Mouse (Mus musculus) liver, postnatal 0 days (tissue): ENCODE results near the gene Zdhhc17. TPM values are rescaled to one million over a fixed set of nuclear protein-coding genes. Genes with fewer than 3 reads are reported as not detected.
A peak's percentile ranks its signal among the peaks of the same experiment; 100 is the strongest.

Experiments used
- ATAC-seq: fragments of 200-750 bp; cut with Nextera tagmentation; 2 replicates; pipeline ENCODE4 v1.8.0; 2017; ENCODE audit warnings: mild to moderate bottlenecking, moderate library complexity
- DNase-seq: peaks from one replicate; pipeline ENCODE4 v3.0.0-alpha.2; 2016
- H3K27ac ChIP-seq: fragments of 300-500 bp; sonication (generic); 2 replicates; pipeline ENCODE4 v1.5.1; 2014; ENCODE audit warnings: antibody characterized with exemption, moderate library complexity, mild to moderate bottlenecking, low read depth
- H3K27me3 ChIP-seq: fragments of 300-500 bp; sonication (generic); 2 replicates; pipeline ENCODE4 v1.6.1; 2014; ENCODE audit warnings: low read length, control low read depth, mixed read lengths; ENCODE audit not compliant: insufficient read depth
- H3K36me3 ChIP-seq: fragments of 300-500 bp; sonication (generic); replicated peaks from 2 replicates; pipeline ENCODE4 v1.6.1; 2014; ENCODE audit warnings: mild to moderate bottlenecking, control low read depth, low read length, moderate library complexity, mixed read lengths; ENCODE audit not compliant: insufficient read depth
- H3K4me1 ChIP-seq: fragments of 300-500 bp; sonication (generic); 2 replicates; pipeline ENCODE4 v1.6.1; 2014; ENCODE audit warnings: antibody characterized with exemption, mild to moderate bottlenecking, control low read depth; ENCODE audit not compliant: insufficient read depth
- H3K4me2 ChIP-seq: fragments of 300-500 bp; sonication (generic); 2 replicates; pipeline ENCODE4 v1.6.1; 2014; ENCODE audit warnings: low read depth, mild to moderate bottlenecking, low read length, moderate library complexity, mixed read lengths
- H3K4me3 ChIP-seq: fragments of 300-500 bp; sonication (generic); 2 replicates; pipeline ENCODE4 v1.5.1; 2014; ENCODE audit warnings: low read depth, low read length
- H3K9ac ChIP-seq: fragments of 300-500 bp; sonication (generic); replicated peaks from 2 replicates; pipeline ENCODE4 v1.6.1; 2014; ENCODE audit warnings: mild to moderate bottlenecking, moderate library complexity
- H3K9me3 ChIP-seq: fragments of 300-500 bp; sonication (generic); 2 replicates; pipeline ENCODE4 v1.6.1; 2016; ENCODE audit warnings: mild to moderate bottlenecking, control low read depth, low read length, mixed read lengths
- CTCF ChIP-seq: sonication (generic); IDR thresholded peaks from 2 replicates; pipeline ENCODE4 v1.5.1; 2016; ENCODE audit warnings: antibody characterized with exemption, low read depth
- EP300 ChIP-seq: IDR thresholded peaks from 2 replicates; pipeline ENCODE4 v1.6.1; 2016; ENCODE audit warnings: antibody characterized with exemption, low read depth, mild to moderate bottlenecking
- WGBS: fragments of 180-500 bp; shearing (Covaris S2); extraction: QIAGEN DNeasy Blood & Tissue Kit; methylation state at CpG from one replicate; pipeline ENCODE4 v1.1.7; 2014; ENCODE audit not compliant: insufficient replicate concordance; 5-methylcytosine and 5-hydroxymethylcytosine counted together
- polyA plus RNA-seq: library from polyadenylated mRNA; unstranded; fragments of >200 nt; fragmentation: Nextera tagmentation; extraction: Ambion mirVana; gene quantifications from 2 replicates; pipeline ENCODE4 v1.2.1, GENCODE M21; 2015

The Zdhhc17 gene
- polyA plus RNA-seq, 1 experiment from 2014 or later = 4.9 TPM

- 82% methylated on average over 9 of the region's 9 CpGs for WGBS
- TF ChIP-seq EP300 (no peak), CTCF (no peak)
- ATAC-seq = no peak
- H3K4me2 ChIP-seq = no peak overlapping the region
- no peaks in the 10 kb centered on the region for H3K9me3 ChIP-seq
- H3K9ac ChIP-seq = no peak overlapping the region
- H3K36me3 ChIP-seq = peaks cover 11% of the 10 kb centered on the region
- 0 out of 2 replicates have a peak, but pooled peaks cover 4% of the 10 kb centered on the region for H3K4me1 ChIP-seq
- H3K4me3 ChIP-seq = no peak overlapping the region
- H3K27ac ChIP-seq = no peak overlapping the region
- DNase-seq = no peak
- H3K27me3 ChIP-seq = no peaks in the 10 kb centered on the region
These were observed 37.9 kb downstream of the Zdhhc17 start for GRCm38 (mm10) chr10:110971998-110972397.

- ATAC-seq (no peak), DNase-seq (no peak)
- 82% methylated on average over 6 of the region's 6 CpGs for WGBS
- no peak overlapping the region for H3K4me2 ChIP-seq
- no peak for TF ChIP-seq EP300
- no peak for TF ChIP-seq CTCF
- H3K4me1 ChIP-seq = 0 out of 2 replicates have a peak, but pooled peaks cover 4% of the 10 kb centered on the region
- no peak overlapping the region for H3K27ac ChIP-seq
- no peak overlapping the region for H3K9ac ChIP-seq
- H3K4me3 ChIP-seq = no peak overlapping the region
- no peaks in the 10 kb centered on the region for H3K27me3 ChIP-seq
- H3K36me3 ChIP-seq = peaks cover 16% of the 10 kb centered on the region
- H3K9me3 ChIP-seq = no peaks in the 10 kb centered on the region
These were observed 38.5 kb downstream of the Zdhhc17 start for GRCm38 (mm10) chr10:110971483-110971882.

GRCm38 (mm10) chr10:110971044-110971443 lies 38.9 kb downstream of the Zdhhc17 start:
- no peaks in the 10 kb centered on the region for H3K9me3 ChIP-seq
- no peak overlapping the region for H3K27ac ChIP-seq
- TF ChIP-seq EP300 (no peak), CTCF (no peak)
- H3K4me1 ChIP-seq = 0 out of 2 replicates have a peak, but pooled peaks cover 4% of the 10 kb centered on the region
- no peak overlapping the region for H3K9ac ChIP-seq
- WGBS = 70% methylated on average over 3 of the region's 3 CpGs
- DNase-seq (no peak), ATAC-seq (no peak)
- H3K4me2 ChIP-seq = no peak overlapping the region
- H3K4me3 ChIP-seq = no peak overlapping the region
- H3K36me3 ChIP-seq = peaks cover 16% of the 10 kb centered on the region
- H3K27me3 ChIP-seq = no peaks in the 10 kb centered on the region

GRCm38 (mm10) chr10:110962172-110962571 lies 47.8 kb downstream of the Zdhhc17 start:
- Histone ChIP-seq H3K9ac (no peak overlapping the region), H3K4me2 (no peak overlapping the region), H3K36me3 (peaks cover 22% of the 10 kb centered on the region), H3K27me3 (no peaks in the 10 kb centered on the region), H3K4me3 (no peak overlapping the region), H3K27ac (no peak overlapping the region), H3K4me1 (no peaks in the 10 kb centered on the region), H3K9me3 (no peaks in the 10 kb centered on the region)
- no peak for ATAC-seq
- TF ChIP-seq CTCF (peak; percentile 45), EP300 (no peak)
- WGBS = 46% methylated on average over 1 of the region's 1 CpGs
- no peak for DNase-seq

- TF ChIP-seq EP300 = no peak
- no peak for TF ChIP-seq CTCF
- no peaks in the 10 kb centered on the region for H3K4me1 ChIP-seq
- H3K4me2 ChIP-seq = no peak overlapping the region
- peaks cover 21% of the 10 kb centered on the region for H3K36me3 ChIP-seq
- H3K4me3 ChIP-seq = no peak overlapping the region
- H3K9ac ChIP-seq = no peak overlapping the region
- H3K27ac ChIP-seq = no peak overlapping the region
- DNase-seq (no peak), ATAC-seq (no peak)
- no peaks in the 10 kb centered on the region for H3K27me3 ChIP-seq
- no peaks in the 10 kb centered on the region for H3K9me3 ChIP-seq
- 87% methylated on average over 6 of the region's 6 CpGs for WGBS
These were observed 49.1 kb downstream of the Zdhhc17 start for GRCm38 (mm10) chr10:110960841-110961240.

- Histone ChIP-seq H3K4me3 (no peak overlapping the region), H3K4me1 (no peaks in the 10 kb centered on the region), H3K9me3 (no peaks in the 10 kb centered on the region), H3K36me3 (peaks cover 29% of the 10 kb centered on the region), H3K9ac (no peak overlapping the region), H3K27ac (no peak overlapping the region), H3K27me3 (no peaks in the 10 kb centered on the region), H3K4me2 (no peak overlapping the region)
- WGBS = 91% methylated on average over 8 of the region's 8 CpGs
- no peak for ATAC-seq
- no peak for DNase-seq
- TF ChIP-seq CTCF (no peak), EP300 (no peak)
These were observed 50.2 kb downstream of the Zdhhc17 start for GRCm38 (mm10) chr10:110959781-110960180.

- H3K4me2 ChIP-seq = no peak overlapping the region
- no peak overlapping the region for H3K27ac ChIP-seq
- H3K9ac ChIP-seq = no peak overlapping the region
- H3K9me3 ChIP-seq = no peaks in the 10 kb centered on the region
- H3K4me1 ChIP-seq = no peaks in the 10 kb centered on the region
- DNase-seq (no peak), ATAC-seq (no peak)
- H3K36me3 ChIP-seq = peaks cover 29% of the 10 kb centered on the region
- WGBS = 88% methylated on average over 6 of the region's 6 CpGs
- H3K27me3 ChIP-seq = no peaks in the 10 kb centered on the region
- no peak for TF ChIP-seq EP300
- no peak overlapping the region for H3K4me3 ChIP-seq
These were observed 51.1 kb downstream of the Zdhhc17 start for GRCm38 (mm10) chr10:110958879-110959278.
